Mouse (Mus musculus) heart, embryonic 11.5 days (tissue): ENCODE results near the gene Insl6. TPM values are rescaled to one million over a fixed set of nuclear protein-coding genes. Genes with fewer than 3 reads are reported as not detected.
A peak's percentile ranks its signal among the peaks of the same experiment; 100 is the strongest.

Experiments
- ATAC-seq: fragments of 200-750 bp; cut with Nextera tagmentation; replicated peaks from 2 replicates; pipeline ENCODE4 v1.8.0; 2017; ENCODE audit warnings: moderate library complexity; ENCODE audit not compliant: insufficient number of reproducible peaks, low FRiP score, low TSS enrichment
- H3K27ac ChIP-seq: fragments of 300-500 bp; sonication (generic); 2 replicates; pipeline ENCODE4 v1.5.1; 2014; ENCODE audit warnings: mild to moderate bottlenecking, low read depth, low read length
- H3K27me3 ChIP-seq: fragments of 300-500 bp; sonication (generic); 2 replicates; pipeline ENCODE4 v1.6.1; 2014; ENCODE audit warnings: mild to moderate bottlenecking, low read length, mixed read lengths; ENCODE audit not compliant: control insufficient read depth, insufficient read depth
- H3K36me3 ChIP-seq: fragments of 300-500 bp; sonication (generic); 2 replicates; pipeline ENCODE4 v1.6.1; 2014; ENCODE audit warnings: mild to moderate bottlenecking, low read length, moderate library complexity, mixed read lengths; ENCODE audit not compliant: control insufficient read depth, insufficient read depth
- H3K4me1 ChIP-seq: fragments of 300-500 bp; sonication (generic); 2 replicates; pipeline ENCODE4 v1.6.1; 2014; ENCODE audit warnings: low read length; ENCODE audit not compliant: control insufficient read depth, insufficient read depth
- H3K4me2 ChIP-seq: fragments of 300-500 bp; sonication (generic); 2 replicates; pipeline ENCODE4 v1.6.1; 2014; ENCODE audit warnings: mild to moderate bottlenecking, moderate library complexity
- H3K4me3 ChIP-seq: fragments of 300-500 bp; sonication (generic); 2 replicates; pipeline ENCODE4 v1.5.1; 2014; ENCODE audit warnings: low read depth, low read length
- H3K9ac ChIP-seq: fragments of 300-500 bp; sonication (generic); 2 replicates; pipeline ENCODE4 v1.6.1; 2014; ENCODE audit warnings: mild to moderate bottlenecking, low read depth, low read length, moderate library complexity
- H3K9me3 ChIP-seq: fragments of 300-500 bp; sonication (generic); replicated peaks from 2 replicates; pipeline ENCODE4 v1.6.1; 2016; ENCODE audit warnings: low read length; ENCODE audit not compliant: control insufficient read depth
- WGBS: fragments of 180-500 bp; shearing (Covaris S2); extraction: QIAGEN DNeasy Blood & Tissue Kit; methylation state at CpG from one replicate; pipeline ENCODE4 v1.1.7; 2014; ENCODE audit not compliant: insufficient replicate concordance; 5-methylcytosine and 5-hydroxymethylcytosine counted together
- polyA plus RNA-seq: library from polyadenylated mRNA; unstranded; fragments of >200 nt; fragmentation: Nextera tagmentation; extraction: Ambion mirVana; gene quantifications from 2 replicates; pipeline ENCODE4 v1.2.1, GENCODE M21; 2014

Insl6 gene
- polyA plus RNA-seq, 1 experiment from 2014 or later = 6.6 TPM

- H3K4me3 ChIP-seq = peak overlapping the region; percentile 68
- ATAC-seq = peak; percentile 98
- no peak overlapping the region for H3K27ac ChIP-seq
- no peaks in the 10 kb centered on the region for H3K36me3 ChIP-seq
- WGBS = 3% methylated on average over 33 of the region's 33 CpGs
- no peaks in the 10 kb centered on the region for H3K9me3 ChIP-seq
- peaks cover 5% of the 10 kb centered on the region; the same call in 1 of the 2 replicates for H3K4me1 ChIP-seq
- peak overlapping the region; percentile 67 for H3K4me2 ChIP-seq
- peaks cover 4% of the 10 kb centered on the region; the same call in 1 of the 2 replicates for H3K27me3 ChIP-seq
- peak overlapping the region; percentile 71 for H3K9ac ChIP-seq
Observed at GRCm38 (mm10) chr19:29361468-29362130, 36.4 kb upstream of the Insl6 start.

GRCm38 (mm10) chr19:29360251-29360650, 35.1 kb upstream of the Insl6 start:
- WGBS = 46% methylated on average over 5 of the region's 5 CpGs
- no peak overlapping the region for H3K4me2 ChIP-seq
- no peak for ATAC-seq
- peaks cover 5% of the 10 kb centered on the region; the same call in 1 of the 2 replicates for H3K4me1 ChIP-seq
- H3K4me3 ChIP-seq = no peak overlapping the region
- no peak overlapping the region for H3K9ac ChIP-seq
- peaks cover 4% of the 10 kb centered on the region; the same call in 1 of the 2 replicates for H3K27me3 ChIP-seq
- no peaks in the 10 kb centered on the region for H3K36me3 ChIP-seq
- no peaks in the 10 kb centered on the region for H3K9me3 ChIP-seq
- no peak overlapping the region for H3K27ac ChIP-seq

- no peak overlapping the region for H3K27ac ChIP-seq
- no peak for ATAC-seq
- WGBS = 77% methylated on average over 11 of the region's 11 CpGs
Observed at GRCm38 (mm10) chr19:29356281-29356680, 31.1 kb upstream of the Insl6 start.

GRCm38 (mm10) chr19:29354895-29355877, 30.0 kb upstream of the Insl6 start:
- no peak for ATAC-seq
- no peaks in the 10 kb centered on the region for H3K27me3 ChIP-seq
- no peaks in the 10 kb centered on the region for H3K36me3 ChIP-seq
- peak overlapping the region; percentile 52; the same call in 1 of the 2 replicates for H3K9ac ChIP-seq
- H3K9me3 ChIP-seq = no peaks in the 10 kb centered on the region
- no peaks in the 10 kb centered on the region for H3K4me1 ChIP-seq
- WGBS = 4% methylated on average over 20 of the region's 20 CpGs
- H3K4me3 ChIP-seq = peak overlapping the region; percentile 43
- H3K27ac ChIP-seq = no peak overlapping the region
- peak overlapping the region; percentile 83 for H3K4me2 ChIP-seq

More at GRCm38 (mm10) chr19:29356281-29356680, 31.1 kb upstream of the Insl6 start:
- Histone ChIP-seq H3K9ac (no peak overlapping the region), H3K4me3 (no peak overlapping the region), H3K36me3 (no peaks in the 10 kb centered on the region), H3K27me3 (no peaks in the 10 kb centered on the region), H3K4me1 (no peaks in the 10 kb centered on the region), H3K4me2 (no peak overlapping the region), H3K9me3 (no peaks in the 10 kb centered on the region)

GRCm38 (mm10) chr19:29350991-29351390, 25.8 kb upstream of the Insl6 start:
- Histone ChIP-seq H3K9me3 (no peaks in the 10 kb centered on the region), H3K36me3 (no peaks in the 10 kb centered on the region), H3K27me3 (no peaks in the 10 kb centered on the region), H3K9ac (no peak overlapping the region), H3K27ac (no peak overlapping the region), H3K4me3 (no peak overlapping the region), H3K4me2 (no peak overlapping the region), H3K4me1 (no peaks in the 10 kb centered on the region)
- WGBS = 53% methylated on average over 5 of the region's 5 CpGs
- no peak for ATAC-seq

- Histone ChIP-seq H3K9ac (no peak overlapping the region), H3K4me2 (no peak overlapping the region), H3K9me3 (no peaks in the 10 kb centered on the region), H3K36me3 (no peaks in the 10 kb centered on the region), H3K27ac (no peak overlapping the region), H3K4me3 (no peak overlapping the region), H3K27me3 (no peaks in the 10 kb centered on the region), H3K4me1 (no peaks in the 10 kb centered on the region)
- ATAC-seq = no peak
- WGBS = 84% methylated on average over 6 of the region's 6 CpGs
Observed at GRCm38 (mm10) chr19:29345636-29346035, 20.5 kb upstream of the Insl6 start.

GRCm38 (mm10) chr19:29344868-29345267, 19.7 kb upstream of the Insl6 start:
- H3K4me2 ChIP-seq = no peak overlapping the region
- H3K4me1 ChIP-seq = no peaks in the 10 kb centered on the region
- H3K27me3 ChIP-seq = no peaks in the 10 kb centered on the region
- no peaks in the 10 kb centered on the region for H3K36me3 ChIP-seq
- H3K9me3 ChIP-seq = no peaks in the 10 kb centered on the region
- no peak for ATAC-seq
- no peak overlapping the region for H3K4me3 ChIP-seq
- H3K9ac ChIP-seq = no peak overlapping the region
- no peak overlapping the region for H3K27ac ChIP-seq

GRCm38 (mm10) chr19:29342281-29342680, 17.1 kb upstream of the Insl6 start:
- Histone ChIP-seq H3K27ac (no peak overlapping the region), H3K4me3 (no peak overlapping the region), H3K9me3 (no peaks in the 10 kb centered on the region), H3K36me3 (no peaks in the 10 kb centered on the region), H3K27me3 (no peaks in the 10 kb centered on the region), H3K4me1 (no peaks in the 10 kb centered on the region), H3K9ac (no peak overlapping the region), H3K4me2 (no peak overlapping the region)
- no peak for ATAC-seq
- 66% methylated on average over 6 of the region's 6 CpGs for WGBS
